Comparison of ENCODE assay signal across 27 mouse cellular contexts in genomic region chr4:63266276-63266675, GRCm38 (mm10).
"Had no signal": no experiment of that assay in that cellular context is flagged by ENCODE, and none has a peak within 500 bp of the region (broad histone marks: within the 10 kb centered on the region; RNA-seq: fewer than 3 reads in every experiment).

No protein-coding gene starts in this region.

- H3K27ac ChIP-seq: heart, adult 2 months; heart, embryonic 13.5 days; heart, embryonic 15.5 days; hindbrain, embryonic 13.5 days; hindbrain, embryonic 15.5 days; hindbrain, postnatal 0 days; layer of hippocampus, adult 2 months; left cerebral cortex, adult 2 months; limb, embryonic 10.5 days; limb, embryonic 12.5 days; liver, embryonic 13.5 days; liver, embryonic 15.5 days had no signal

- H3K9ac ChIP-seq: heart, embryonic 13.5 days; heart, embryonic 15.5 days; hindbrain, embryonic 13.5 days; hindbrain, embryonic 15.5 days; limb, embryonic 12.5 days; liver, embryonic 13.5 days; liver, embryonic 15.5 days had no signal

- ATAC-seq: hindbrain, postnatal 0 days; intestine, embryonic 16.5 days had no signal

- H3K36me3 ChIP-seq: heart, embryonic 15.5 days; hindbrain, embryonic 13.5 days; hindbrain, embryonic 15.5 days; liver, embryonic 15.5 days had no signal

- H3K9me3 ChIP-seq: heart, embryonic 13.5 days; heart, embryonic 15.5 days; hindbrain, embryonic 13.5 days; hindbrain, embryonic 15.5 days; limb, embryonic 10.5 days; limb, embryonic 12.5 days; liver, embryonic 13.5 days; liver, embryonic 15.5 days had no signal

- H3K4me1 ChIP-seq: hindbrain, embryonic 15.5 days; liver, embryonic 13.5 days; liver, embryonic 15.5 days had no signal

- H3K4me3 ChIP-seq: heart, adult 2 months; heart, embryonic 13.5 days; heart, embryonic 15.5 days; hindbrain, embryonic 13.5 days; hindbrain, embryonic 15.5 days; layer of hippocampus, adult 2 months; left cerebral cortex, adult 2 months; limb, embryonic 10.5 days; limb, embryonic 12.5 days; liver, embryonic 13.5 days; liver, embryonic 15.5 days had no signal

- DNase-seq: gastrocnemius, postnatal 14 days; gastrocnemius, postnatal 36 days; heart, adult 11 months; heart, adult 2 months; heart, postnatal 14 days; heart, postnatal 36 days; kidney, adult 11 months; kidney, adult 2 months; kidney, adult 9 months; kidney, postnatal 10 days; kidney, postnatal 25 days; kidney, postnatal 4 days; liver; liver, embryonic 13.5 days had no signal

- H3K27me3 ChIP-seq: heart, embryonic 13.5 days; heart, embryonic 15.5 days; hindbrain, embryonic 13.5 days; hindbrain, embryonic 15.5 days; limb, embryonic 12.5 days; liver, embryonic 13.5 days; liver, embryonic 15.5 days had no signal

- H3K4me2 ChIP-seq: heart, embryonic 11.5 days; heart, embryonic 13.5 days; heart, embryonic 15.5 days; hindbrain, embryonic 13.5 days; hindbrain, embryonic 15.5 days; limb, embryonic 12.5 days; liver, embryonic 11.5 days; liver, embryonic 13.5 days; liver, embryonic 15.5 days had no signal
